Mouse (Mus musculus) spleen, adult 2 months (tissue): ENCODE measurements at regions not wholly inside any gene's neighbourhood (a gene's known extent, or its start where the extent isn't known, plus 50 kb on each side); places are given as distances from the start of the nearest gene placed in this dataset.

ENCODE experiments used
- DNase-seq, 2 experiments: peaks; one replicate each; pipeline versions ENCODE4 v3.0.0 to v3.0.0-alpha.2; 2012 to 2021; ENCODE audit warnings: low spot score in 2 of 2, low read depth in 1 of 2
- H3K27ac ChIP-seq: fragments of 200-500 bp; 2 replicates; pipeline ENCODE4 v1.5.1; 2012; ENCODE audit warnings: low read length, inconsistent platforms; ENCODE audit not compliant: insufficient read depth
- H3K27me3 ChIP-seq: fragments of 200-500 bp; 2 replicates; pipeline ENCODE4 v1.6.1; 2012; ENCODE audit warnings: mild to moderate bottlenecking, moderate library complexity, low read length, inconsistent platforms; ENCODE audit not compliant: control insufficient read depth, insufficient read depth
- H3K36me3 ChIP-seq: fragments of 200-500 bp; 2 replicates; pipeline ENCODE4 v1.6.1; 2012; ENCODE audit warnings: mild to moderate bottlenecking, low read length, inconsistent platforms; ENCODE audit not compliant: control insufficient read depth, insufficient read depth
- H3K4me1 ChIP-seq: fragments of 200-500 bp; 2 replicates; pipeline ENCODE4 v1.6.1; 2011; ENCODE audit warnings: inconsistent platforms; ENCODE audit not compliant: control insufficient read depth, insufficient read depth, insufficient read length
- H3K4me3 ChIP-seq: fragments of 200-500 bp; 2 replicates; pipeline ENCODE4 v1.5.1; 2011; ENCODE audit warnings: mild to moderate bottlenecking, inconsistent platforms; ENCODE audit not compliant: insufficient read depth, insufficient read length; ENCODE audit errors: extremely low read depth
- CTCF ChIP-seq: fragments of 200-500 bp; IDR thresholded peaks from 2 replicates; pipeline ENCODE4 v1.5.1; 2011; ENCODE audit warnings: mild to moderate bottlenecking, inconsistent platforms; ENCODE audit not compliant: insufficient read depth, insufficient read length, insufficient replicate concordance; ENCODE audit errors: extremely low read depth
- POLR2A ChIP-seq: fragments of 200-500 bp; IDR thresholded peaks from 2 replicates; pipeline ENCODE4 v1.6.1; 2011; ENCODE audit warnings: low read depth, low read length, inconsistent platforms
- WGBS: fragments of 180-500 bp; shearing (Covaris S2); methylation state at CpG from one replicate; pipeline ENCODE4 v1.1.7; 2018; 5-methylcytosine and 5-hydroxymethylcytosine counted together

DNA sequence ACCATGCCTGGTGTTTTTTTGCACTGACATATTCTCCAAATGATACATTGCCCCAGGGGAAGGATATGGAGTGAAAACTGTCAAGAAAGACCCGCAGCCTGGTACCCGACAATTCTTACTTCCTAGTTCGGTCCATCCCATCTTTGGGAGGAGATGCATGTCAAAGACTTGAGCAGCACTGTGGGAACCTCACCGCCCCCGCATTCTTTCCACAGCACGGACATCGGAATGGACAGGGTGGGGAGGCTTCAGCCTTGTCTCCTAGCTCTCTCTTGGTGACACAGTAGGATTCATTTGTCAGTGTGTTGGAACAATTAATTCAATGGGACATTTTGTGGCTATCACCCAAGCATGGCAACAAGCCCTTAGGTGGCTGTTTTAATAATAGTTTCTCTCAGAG is 62.9 kb upstream of the 1700024P04Rik start:
- no peak for TF ChIP-seq POLR2A
- no peak for TF ChIP-seq CTCF

DNA sequence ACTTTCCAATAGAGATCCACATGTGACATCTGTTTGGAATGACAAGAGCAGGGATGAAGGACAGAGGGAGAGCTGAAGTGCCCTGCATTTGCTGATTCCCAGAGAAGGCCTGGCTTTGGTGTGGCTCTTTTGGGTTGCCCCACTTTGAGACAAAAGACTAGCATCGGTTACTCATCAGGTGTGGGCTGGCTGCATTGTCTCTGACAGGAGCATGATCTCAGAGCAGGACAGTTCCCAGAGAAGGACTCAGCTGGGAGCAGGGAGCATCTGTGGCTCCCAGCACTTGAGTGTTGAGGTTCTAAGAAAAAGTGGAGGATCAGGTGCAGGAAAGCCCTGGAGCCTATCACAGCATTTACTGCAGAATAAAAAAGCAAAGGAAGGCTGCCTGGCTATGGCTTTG is 62.4 kb upstream of the 1700024P04Rik start:
- no peak overlapping the region for H3K4me3 ChIP-seq
- 89% methylated on average over 1 of the region's 1 CpGs for WGBS
- H3K27ac ChIP-seq: no peak overlapping the region
- H3K4me1 ChIP-seq: no peaks in the 10 kb centered on the region
- no peak for DNase-seq
- H3K27me3 ChIP-seq: no peaks in the 10 kb centered on the region
- H3K36me3 ChIP-seq: no peaks in the 10 kb centered on the region
- TF ChIP-seq POLR2A: no peak
- TF ChIP-seq CTCF: no peak

More for the DNA sequence above, 62.9 kb upstream of the 1700024P04Rik start:
- no peak overlapping the region for H3K4me3 ChIP-seq
- no peaks in the 10 kb centered on the region for H3K4me1 ChIP-seq
- no peaks in the 10 kb centered on the region for H3K36me3 ChIP-seq
- no peaks in the 10 kb centered on the region for H3K27me3 ChIP-seq
- no peak for DNase-seq
- 88% methylated on average over 7 of the region's 7 CpGs for WGBS
- H3K27ac ChIP-seq: no peak overlapping the region

DNA sequence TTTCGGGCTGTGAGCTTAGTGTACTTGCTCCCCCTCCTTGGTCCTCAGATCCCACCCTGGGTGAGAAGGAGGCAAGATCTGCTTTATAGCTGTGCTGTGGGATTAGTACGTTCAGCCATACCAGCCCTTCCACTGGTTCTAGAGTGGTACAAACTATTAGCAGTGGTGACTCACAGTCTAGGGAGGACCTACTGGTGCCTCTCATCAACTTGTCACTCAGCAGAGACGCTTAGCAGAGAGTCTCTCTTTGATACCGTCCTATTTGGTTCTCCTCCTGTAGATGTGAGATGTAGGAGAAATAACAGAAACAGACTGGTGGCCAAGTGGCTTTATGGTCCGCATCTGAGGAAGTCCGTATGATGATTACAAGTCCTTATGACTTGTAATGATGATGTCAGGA is 57.7 kb upstream of the 1700024P04Rik start:
- Histone ChIP-seq H3K4me3 (no peak overlapping the region), H3K36me3 (no peaks in the 10 kb centered on the region), H3K27me3 (no peaks in the 10 kb centered on the region), H3K4me1 (no peaks in the 10 kb centered on the region), H3K27ac (no peak overlapping the region)
- DNase-seq: no peak
- TF ChIP-seq CTCF (no peak), POLR2A (no peak)
- 93% methylated on average over 6 of the region's 6 CpGs for WGBS

DNA sequence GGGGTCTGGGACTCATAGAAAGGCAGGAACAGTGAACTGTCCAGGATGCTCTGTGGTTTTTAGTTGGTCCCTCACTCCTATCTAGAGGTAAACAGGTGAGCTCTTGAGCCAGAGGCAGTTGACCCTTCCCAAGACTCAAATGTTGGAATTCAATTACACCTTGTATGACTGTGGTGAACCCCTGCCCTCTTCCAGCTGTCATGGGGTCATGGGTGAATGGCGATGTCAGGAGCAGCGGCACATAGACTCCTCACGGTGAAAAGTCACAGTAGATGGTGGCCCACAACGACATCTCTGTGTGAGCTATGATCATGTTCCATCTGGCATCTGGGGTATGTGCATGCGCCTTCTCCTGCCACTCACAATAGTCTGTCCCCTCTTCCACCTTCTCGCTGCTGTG is 56.9 kb upstream of the 1700024P04Rik start:
- Histone ChIP-seq H3K27me3 (no peaks in the 10 kb centered on the region), H3K4me1 (no peaks in the 10 kb centered on the region), H3K36me3 (no peaks in the 10 kb centered on the region), H3K4me3 (no peak overlapping the region), H3K27ac (no peak overlapping the region)
- DNase-seq: no peak
- 92% methylated on average over 6 of the region's 6 CpGs for WGBS
- TF ChIP-seq CTCF (no peak), POLR2A (no peak)

DNA sequence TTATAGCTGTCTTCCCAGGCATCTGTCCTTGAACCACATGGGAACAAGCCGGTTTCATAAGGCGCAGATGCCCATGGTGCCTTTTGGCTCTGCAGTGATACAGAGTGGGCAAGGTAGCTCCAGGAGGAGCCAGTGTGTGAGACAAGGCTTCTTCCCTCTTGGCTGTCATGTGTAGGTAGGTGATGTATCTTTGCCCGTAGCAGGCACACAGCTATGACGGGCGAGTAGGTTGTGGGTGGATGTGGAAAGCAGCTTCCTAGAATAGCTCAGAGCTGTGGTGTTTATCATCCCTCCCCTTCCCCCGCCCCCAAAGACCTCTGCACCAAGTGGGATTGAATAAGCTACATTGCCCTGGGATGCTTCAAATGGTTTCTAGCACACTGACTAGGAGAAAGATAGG is 56.5 kb upstream of the 1700024P04Rik start:
- Histone ChIP-seq H3K36me3 (no peaks in the 10 kb centered on the region), H3K27ac (no peak overlapping the region), H3K4me1 (no peaks in the 10 kb centered on the region), H3K27me3 (no peaks in the 10 kb centered on the region), H3K4me3 (no peak overlapping the region)
- no peak for DNase-seq
- TF ChIP-seq CTCF: no peak
- no peak for TF ChIP-seq POLR2A
- 81% methylated on average over 6 of the region's 6 CpGs for WGBS

DNA sequence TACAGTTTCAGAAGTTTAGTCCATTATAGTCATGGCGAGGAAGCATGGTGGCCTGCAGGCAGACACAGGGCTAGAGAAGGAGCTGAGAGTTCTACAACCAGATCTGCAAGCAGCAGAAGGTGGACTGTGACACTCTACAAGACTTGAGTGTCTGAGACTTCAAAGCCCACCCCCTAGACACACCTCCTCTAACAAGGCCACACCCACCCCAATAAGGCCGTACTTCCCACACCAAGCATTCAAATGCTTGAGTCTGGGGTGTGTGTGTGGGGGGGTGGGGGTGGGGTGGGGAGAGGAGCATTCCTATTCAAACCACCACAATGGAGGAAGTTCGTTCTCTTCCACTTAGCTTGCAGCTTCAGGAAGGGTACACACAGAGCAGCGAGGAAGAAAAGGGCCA is 55.8 kb upstream of the 1700024P04Rik start:
- Histone ChIP-seq H3K27ac (no peak overlapping the region), H3K36me3 (no peaks in the 10 kb centered on the region), H3K4me3 (no peak overlapping the region), H3K27me3 (no peaks in the 10 kb centered on the region), H3K4me1 (no peaks in the 10 kb centered on the region)
- TF ChIP-seq CTCF: no peak
- no peak for TF ChIP-seq POLR2A
- 73% methylated on average over 4 of the region's 4 CpGs for WGBS
- no peak for DNase-seq

DNA sequence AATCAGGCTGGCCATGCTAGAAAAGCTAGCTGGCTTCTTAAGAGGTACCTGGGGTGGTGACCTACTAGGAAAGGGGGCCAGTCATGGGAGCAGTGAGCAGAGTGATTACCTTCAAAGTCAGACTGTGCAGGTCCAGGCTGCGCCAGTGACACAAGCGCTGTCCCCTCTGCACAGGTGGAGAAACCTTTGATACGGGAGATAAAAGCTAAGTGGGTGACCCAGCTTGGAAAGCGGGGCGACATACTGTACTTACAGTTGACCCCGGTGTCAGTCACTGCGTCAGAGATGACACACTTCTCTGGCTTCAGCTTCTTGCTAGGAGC is 54.7 kb upstream of the 1700024P04Rik start:
- no peak overlapping the region for H3K27ac ChIP-seq
- no peaks in the 10 kb centered on the region for H3K4me1 ChIP-seq
- no peak overlapping the region for H3K4me3 ChIP-seq
- no peaks in the 10 kb centered on the region for H3K36me3 ChIP-seq
- no peak for DNase-seq
- 93% methylated on average over 7 of the region's 7 CpGs for WGBS
- TF ChIP-seq POLR2A (no peak), CTCF (no peak)
- H3K27me3 ChIP-seq: no peaks in the 10 kb centered on the region
